Mouse (Mus musculus): Measurements from ENCODE around the gene Gm49361.

Gm49361 gene

DNA sequence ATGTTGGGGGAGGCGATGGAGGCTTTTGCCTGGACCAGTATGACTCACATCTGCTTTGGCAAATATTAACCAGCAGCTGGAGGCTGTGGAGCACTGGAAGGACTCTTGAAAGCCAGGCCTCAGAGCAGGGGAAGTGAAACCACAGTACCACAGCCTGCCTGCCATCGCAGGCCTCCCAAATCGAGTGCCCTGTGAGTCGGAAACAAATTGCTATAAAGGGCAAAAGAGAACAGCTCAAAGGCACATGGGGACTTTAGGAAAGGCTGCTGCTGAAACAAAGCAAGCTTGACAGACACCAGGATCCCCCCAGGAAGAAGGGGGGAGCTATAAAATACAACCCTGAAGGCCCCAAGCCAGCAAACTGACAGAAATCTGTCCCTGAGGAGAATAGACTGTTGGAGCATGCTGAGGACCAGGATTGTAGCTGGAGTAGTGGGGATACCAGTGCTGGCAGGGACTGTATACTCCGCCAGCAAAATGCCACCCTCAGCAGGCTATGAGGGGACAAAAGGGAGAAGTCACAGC, 15.9 kb downstream of the Gm49361 start:
- DNase-seq (ENCODE audit: low spot score in 2 of 2) = peak; percentile 44 to 59

GRCm38 (mm10) chr14:57729364-57729763, 16.5 kb downstream of the Gm49361 start:
- no peak for DNase-seq (ENCODE audit: low spot score in 2 of 2)

DNA sequence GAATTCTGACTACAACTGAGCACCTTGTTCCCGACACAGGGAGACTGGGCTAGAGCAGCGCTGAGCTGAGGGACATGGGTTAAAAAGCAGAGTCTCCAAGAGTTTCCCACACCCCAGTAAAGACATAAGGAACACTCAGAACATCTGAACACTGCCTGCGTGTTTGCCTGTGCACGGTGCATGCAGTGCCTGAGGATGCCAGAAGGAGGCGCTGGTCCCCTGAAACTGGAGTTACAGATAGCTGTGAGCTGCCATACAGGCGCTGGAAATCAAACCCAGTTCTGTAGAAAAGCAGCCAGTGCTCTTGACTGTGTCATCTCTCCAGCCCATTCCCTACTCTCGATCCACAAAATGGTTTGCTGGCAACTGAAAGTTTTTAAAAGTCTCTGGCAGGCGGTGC, 19.7 kb downstream of the Gm49361 start:
- DNase-seq (ENCODE audit: low spot score in 2 of 2) = no peak

- no peak for DNase-seq (ENCODE audit: low spot score in 2 of 2)
These were observed 21.4 kb downstream of the Gm49361 start for GRCm38 (mm10) chr14:57724473-57724872.

- no peak for DNase-seq (ENCODE audit: low spot score in 2 of 2)
These were observed 27.7 kb downstream of the Gm49361 start for GRCm38 (mm10) chr14:57718245-57718644.

GRCm38 (mm10) chr14:57716601-57717245, 29.2 kb downstream of the Gm49361 start:
- no peak for DNase-seq (ENCODE audit: low spot score in 2 of 2)

DNA sequence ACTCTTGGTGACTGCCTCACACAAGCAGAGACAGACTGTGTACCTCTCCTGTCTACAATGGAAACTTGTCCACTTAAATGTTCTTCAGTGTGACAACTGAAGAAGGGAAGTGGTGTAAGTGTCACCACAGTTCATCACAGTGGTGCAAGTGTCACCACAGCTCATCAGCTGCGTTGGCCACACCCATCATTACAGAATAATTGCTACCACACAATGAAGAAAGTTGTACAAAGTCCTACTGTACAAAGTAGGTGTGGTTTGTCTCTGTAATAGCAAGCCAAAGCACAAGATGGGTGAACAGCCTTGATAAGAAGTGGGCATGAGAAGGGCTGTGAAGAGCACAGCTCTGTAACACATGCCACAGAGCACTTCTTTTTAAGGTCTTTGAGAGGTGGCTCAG, 33.0 kb downstream of the Gm49361 start:
- DNase-seq (ENCODE audit: low spot score in 2 of 2) = no peak

DNA sequence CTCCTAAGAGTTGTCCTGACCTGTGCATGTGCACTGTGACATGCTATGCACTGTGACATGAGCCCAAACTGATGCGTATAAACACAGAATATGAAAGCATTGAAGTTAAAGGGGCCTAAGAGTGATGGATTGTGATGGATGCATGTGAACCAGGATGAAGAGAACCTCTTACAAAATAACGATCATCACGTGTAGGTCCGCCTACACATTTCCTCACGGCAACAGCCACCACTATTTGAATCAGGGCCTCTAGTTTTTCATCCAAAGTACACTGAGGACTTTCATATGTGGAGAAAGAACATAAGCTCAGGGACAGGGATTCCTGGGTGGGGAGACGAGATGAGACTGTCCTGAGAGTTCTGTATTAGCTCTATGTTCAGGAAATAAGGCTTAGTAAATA, 34.8 kb downstream of the Gm49361 start:
- no peak for DNase-seq (ENCODE audit: low spot score in 2 of 2)

DNA sequence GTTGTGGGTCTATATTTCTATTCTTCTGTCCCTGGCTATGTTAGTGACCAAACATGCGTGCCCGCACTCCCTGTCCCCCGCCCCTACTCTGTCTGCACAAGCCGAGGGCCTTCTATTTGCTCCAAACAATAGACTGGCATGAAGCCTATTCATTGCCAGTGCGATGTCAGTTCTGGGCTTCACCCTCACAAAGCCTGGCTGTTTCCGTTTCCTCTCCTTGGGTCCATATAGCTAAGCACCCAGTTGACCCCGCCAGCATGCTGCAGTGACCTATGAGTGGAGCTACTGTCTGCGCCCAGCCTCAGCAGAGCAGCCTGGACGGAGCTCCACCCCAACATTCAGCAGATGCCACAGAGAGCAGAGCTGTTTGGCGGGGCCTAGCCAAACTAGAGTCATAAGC, 36.7 kb downstream of the Gm49361 start:
- no peak for DNase-seq (ENCODE audit: low spot score in 2 of 2)

- peak; percentile 38 to 51 for DNase-seq (ENCODE audit: low spot score in 2 of 2)
These were observed 37.3 kb downstream of the Gm49361 start for GRCm38 (mm10) chr14:57708580-57708979.

- peak; percentile 18 to 54 for DNase-seq (ENCODE audit: low spot score in 2 of 2)
These were observed 38.6 kb downstream of the Gm49361 start for GRCm38 (mm10) chr14:57707100-57707893.

GRCm38 (mm10) chr14:57706760-57707099, 39.2 kb downstream of the Gm49361 start:
- DNase-seq (ENCODE audit: low spot score in 2 of 2) = no peak

DNA sequence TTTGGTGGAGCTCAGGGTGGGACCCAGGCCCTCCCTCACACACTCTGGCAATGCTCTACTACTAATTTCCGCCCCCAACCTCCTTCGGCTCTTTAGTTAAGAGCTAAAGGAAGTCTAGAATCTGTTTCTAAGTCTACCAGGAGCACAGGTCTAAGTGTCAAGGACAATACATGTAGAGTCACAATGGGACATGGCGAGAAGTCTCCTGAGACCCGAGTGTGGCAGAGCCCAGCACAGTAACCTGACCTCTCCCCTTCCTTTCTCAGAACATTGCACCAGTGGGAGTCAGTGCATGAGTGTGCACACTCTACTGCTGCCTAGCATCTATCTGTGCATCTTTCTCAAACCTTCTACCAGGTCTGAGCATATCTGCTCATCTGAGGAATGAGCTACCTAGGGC, 40.1 kb downstream of the Gm49361 start:
- DNase-seq (ENCODE audit: low spot score in 2 of 2) = no peak

- no peak for DNase-seq (ENCODE audit: low spot score in 2 of 2)
These were observed 40.8 kb downstream of the Gm49361 start for GRCm38 (mm10) chr14:57705075-57705474.

GRCm38 (mm10) chr14:57701915-57702477, 43.9 kb downstream of the Gm49361 start:
- no peak for DNase-seq (ENCODE audit: low spot score in 2 of 2)

GRCm38 (mm10) chr14:57699461-57699970, 46.4 kb downstream of the Gm49361 start:
- no peak for DNase-seq (ENCODE audit: low spot score in 2 of 2)

GRCm38 (mm10) chr14:57699016-57699415, 46.9 kb downstream of the Gm49361 start:
- DNase-seq (ENCODE audit: low spot score in 2 of 2) = no peak

DNA sequence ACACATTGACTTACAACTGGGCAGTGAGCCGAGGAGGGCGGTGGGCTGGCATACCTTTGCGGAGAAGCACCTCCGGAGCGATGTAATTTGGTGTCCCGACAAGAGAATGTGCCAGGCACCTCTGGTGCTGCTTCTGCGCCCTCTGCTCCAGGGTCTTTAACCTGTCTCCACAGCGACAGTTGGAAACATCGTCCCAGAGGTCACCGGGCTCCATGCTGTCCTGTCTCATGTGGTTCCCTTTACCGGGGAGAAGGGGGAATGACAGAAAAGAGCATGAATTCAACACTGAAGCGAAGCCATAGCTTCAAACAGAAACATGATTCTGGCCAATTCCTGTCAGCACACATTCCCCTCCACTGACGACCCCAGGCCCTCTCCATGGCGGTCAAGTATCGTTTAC, 49.8 kb downstream of the Gm49361 start:
- no peak for DNase-seq (ENCODE audit: low spot score in 2 of 2)

- no peak for DNase-seq (ENCODE audit: low spot score in 2 of 2)
These were observed 50.4 kb downstream of the Gm49361 start for GRCm38 (mm10) chr14:57695550-57695949.

DNA sequence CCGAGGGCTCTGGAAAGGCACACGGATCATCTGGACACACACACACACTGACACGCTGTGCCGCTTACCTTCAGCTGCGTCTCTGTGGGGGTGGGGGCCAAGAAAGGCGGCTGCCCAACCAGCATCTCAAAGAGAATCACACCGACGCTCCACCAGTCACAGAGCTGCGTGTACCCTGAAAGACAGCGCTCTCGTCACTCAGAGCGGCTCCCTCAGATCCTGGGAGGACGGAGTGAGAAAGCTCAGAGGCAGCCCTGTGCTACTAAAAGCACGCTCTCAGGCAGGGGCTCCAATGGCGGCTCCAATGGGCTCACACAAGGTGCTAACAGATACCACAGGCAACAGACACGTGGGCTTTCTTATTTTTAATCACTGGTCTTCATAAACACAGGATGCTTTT, 51.7 kb downstream of the Gm49361 start:
- no peak for DNase-seq (ENCODE audit: low spot score in 2 of 2)

DNA sequence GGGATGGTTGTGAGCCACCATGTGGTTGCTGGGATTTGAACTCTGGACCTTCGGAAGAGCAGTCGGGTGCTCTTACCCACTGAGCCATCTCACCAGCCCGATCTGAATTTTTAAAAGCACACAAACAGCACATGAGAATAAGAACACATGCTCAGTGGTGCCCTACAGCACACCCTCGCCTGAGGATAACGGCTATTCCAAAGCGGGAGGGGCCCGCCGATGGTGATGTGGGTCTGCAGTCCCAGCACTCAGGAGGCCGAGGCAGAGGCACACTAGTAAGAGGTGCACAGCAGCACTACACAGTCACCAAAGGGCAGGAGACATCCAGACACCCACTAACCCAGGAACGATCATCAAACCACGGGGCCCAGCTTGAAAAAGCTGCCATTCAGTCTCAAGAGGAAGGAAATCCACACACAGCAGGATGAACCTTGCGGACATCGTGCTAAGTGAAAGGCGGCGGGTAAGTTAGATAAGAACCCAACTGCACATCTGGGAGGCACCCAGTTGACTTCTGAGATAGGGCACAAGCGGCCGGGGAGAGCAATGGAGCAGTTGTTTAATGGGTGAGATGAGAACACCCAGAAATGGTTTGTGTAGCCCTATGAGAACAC, 53.3 kb downstream of the Gm49361 start:
- DNase-seq (ENCODE audit: low spot score in 2 of 2) = no peak

GRCm38 (mm10) chr14:57691316-57691715, 54.6 kb downstream of the Gm49361 start:
- DNase-seq (ENCODE audit: low spot score in 2 of 2) = no peak
